Mouse (Mus musculus) neural tube, embryonic 14.5 days (tissue): ENCODE measurements around the gene Epop. TPM values are rescaled to one million over a fixed set of nuclear protein-coding genes. Genes with fewer than 3 reads are reported as not detected.

Experiments
- ATAC-seq: fragments of 200-750 bp; cut with Nextera tagmentation; 2 replicates; pipeline ENCODE4 v1.8.0; 2017; ENCODE audit warnings: low read depth, mild to moderate bottlenecking, moderate TSS enrichment, moderate library complexity
- H3K27ac ChIP-seq: fragments of 300-500 bp; sonication (generic); 2 replicates; pipeline ENCODE4 v1.5.1; 2014; ENCODE audit warnings: low read depth, mild to moderate bottlenecking, control low read depth, low read length, moderate library complexity, mixed read lengths
- H3K27me3 ChIP-seq: fragments of 300-500 bp; sonication (generic); 2 replicates; pipeline ENCODE4 v1.6.1; 2014; ENCODE audit warnings: low read length; ENCODE audit not compliant: control insufficient read depth, insufficient read depth
- H3K36me3 ChIP-seq: fragments of 300-500 bp; sonication (generic); 2 replicates; pipeline ENCODE4 v1.6.1; 2014; ENCODE audit warnings: low read length, mixed read lengths; ENCODE audit not compliant: control insufficient read depth, insufficient read depth
- H3K4me1 ChIP-seq: fragments of 300-500 bp; sonication (generic); 2 replicates; pipeline ENCODE4 v1.6.1; 2014; ENCODE audit warnings: low read length; ENCODE audit not compliant: control insufficient read depth, insufficient read depth
- H3K4me2 ChIP-seq: fragments of 300-500 bp; sonication (generic); 2 replicates; pipeline ENCODE4 v1.6.1; 2014; ENCODE audit warnings: mild to moderate bottlenecking, low read depth, low read length, control low read depth
- H3K4me3 ChIP-seq: fragments of 300-500 bp; sonication (generic); 2 replicates; pipeline ENCODE4 v1.5.1; 2014; ENCODE audit warnings: low read depth, low read length, control low read depth, mixed read lengths
- H3K9ac ChIP-seq: fragments of 300-500 bp; sonication (generic); replicated peaks from 2 replicates; pipeline ENCODE4 v1.6.1; 2014; ENCODE audit warnings: low read depth, mild to moderate bottlenecking, control low read depth, low read length, mixed read lengths
- H3K9me3 ChIP-seq: fragments of 300-500 bp; sonication (generic); 2 replicates; pipeline ENCODE4 v1.6.1; 2016; ENCODE audit warnings: low read length; ENCODE audit not compliant: control insufficient read depth
- WGBS: fragments of 180-500 bp; shearing (Covaris S2); extraction: QIAGEN DNeasy Blood & Tissue Kit; methylation state at CpG from one replicate; pipeline ENCODE4 v1.1.7; 2014; 5-methylcytosine and 5-hydroxymethylcytosine counted together
- polyA plus RNA-seq: library from polyadenylated mRNA; unstranded; fragments of >200 nt; fragmentation: Nextera tagmentation; extraction: Ambion mirVana; gene quantifications from 2 replicates; pipeline ENCODE4 v1.2.1, GENCODE M21; 2014

Epop gene
- polyA plus RNA-seq: 1.5 and 2.4 TPM in 2 replicates

DNA sequence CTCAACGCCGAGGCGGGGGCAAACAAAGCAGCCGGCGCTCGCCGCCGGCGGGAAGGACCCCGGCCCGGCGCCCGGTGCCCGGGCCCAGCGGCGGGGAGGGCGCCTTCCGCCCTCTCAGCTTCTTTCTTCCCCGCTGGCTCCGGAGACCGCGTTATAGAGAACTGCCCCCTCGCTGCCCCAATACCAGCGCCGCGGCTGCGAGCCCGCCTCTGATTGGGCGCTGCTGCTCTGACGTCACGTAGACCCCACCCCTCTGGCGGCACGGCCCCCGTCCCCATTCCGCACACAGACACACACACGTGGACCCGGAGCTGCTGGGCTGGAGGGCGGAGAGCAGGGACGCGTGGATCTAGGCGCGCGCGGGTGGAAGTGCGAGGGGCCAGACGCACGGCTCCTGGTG, at the start of gene Epop:
TSS of gene Epop (minus strand) at position 127 of the 400 bp plus-strand sequence.
- no peaks in the 10 kb centered on the region for H3K36me3 ChIP-seq
- peak; percentile 96 for ATAC-seq
- peak within 1 kb of the TSS; percentile 63 for H3K4me3 ChIP-seq
- H3K4me1 ChIP-seq: peaks cover 20% of the 10 kb centered on the region
- H3K4me2 ChIP-seq: peak within 1 kb of the TSS; percentile 75
- peaks cover 51% of the 10 kb centered on the region for H3K27me3 ChIP-seq
- no peak within 1 kb of the TSS for H3K27ac ChIP-seq
- no peaks in the 10 kb centered on the region for H3K9me3 ChIP-seq
- peak within 1 kb of the TSS; percentile 74 for H3K9ac ChIP-seq
- WGBS: under 1% methylated on average over 43 of the region's 47 CpGs

DNA sequence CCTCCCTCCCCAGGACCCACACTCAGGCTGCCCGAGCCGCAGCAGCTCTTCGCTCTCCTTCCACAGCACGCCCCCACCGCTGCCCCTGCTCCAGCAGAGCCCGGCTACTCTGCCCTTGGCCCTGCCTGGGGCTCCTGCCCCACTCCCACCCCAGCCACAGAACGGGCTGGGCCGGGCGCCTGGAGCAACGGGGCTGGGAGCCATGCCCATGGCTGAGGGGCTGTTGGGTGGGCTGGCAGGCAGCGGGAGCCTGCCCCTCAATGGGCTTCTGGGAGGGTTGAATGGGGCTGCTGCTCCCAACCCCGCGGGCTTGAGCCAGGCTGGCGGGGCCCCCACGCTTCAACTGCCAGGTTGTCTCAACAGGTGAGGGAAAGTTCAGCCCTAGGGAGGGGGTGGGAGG, 48.8 kb upstream of the Epop start:
- Histone ChIP-seq H3K36me3 (peaks cover 68% of the 10 kb centered on the region), H3K4me1 (0 out of 2 replicates have a peak, but pooled peaks cover 2% of the 10 kb centered on the region), H3K4me2 (no peak overlapping the region), H3K4me3 (no peak overlapping the region), H3K27me3 (no peaks in the 10 kb centered on the region), H3K9me3 (no peaks in the 10 kb centered on the region), H3K27ac (no peak overlapping the region; the same call in 1 of the 2 replicates), H3K9ac (no peak overlapping the region)
- no peak for ATAC-seq
- 80% methylated on average over 15 of the region's 15 CpGs for WGBS

DNA sequence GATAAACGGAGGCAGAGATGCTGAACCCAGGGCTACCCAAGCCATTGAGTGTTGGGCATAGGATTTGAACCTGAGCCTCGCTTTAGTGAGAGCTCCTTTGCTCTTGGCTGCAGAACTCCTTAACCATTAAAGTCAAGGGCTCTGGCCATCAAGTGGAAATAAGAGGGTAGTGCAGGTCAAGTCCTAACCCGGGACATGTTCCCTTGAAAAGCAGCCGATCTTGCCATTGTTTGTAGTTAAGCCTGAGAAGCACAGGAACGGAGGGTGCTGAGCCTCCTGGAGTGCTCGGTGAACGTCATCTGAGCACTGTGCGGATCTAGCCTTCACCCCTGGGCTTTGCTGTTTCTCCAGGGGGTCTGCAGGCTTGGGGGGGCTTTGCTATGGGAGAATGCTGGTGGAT, 48.3 kb upstream of the Epop start:
- ATAC-seq: no peak
- Histone ChIP-seq H3K36me3 (peaks cover 72% of the 10 kb centered on the region), H3K9ac (no peak overlapping the region), H3K27me3 (no peaks in the 10 kb centered on the region), H3K27ac (no peak overlapping the region), H3K9me3 (no peaks in the 10 kb centered on the region), H3K4me1 (0 out of 2 replicates have a peak, but pooled peaks cover 2% of the 10 kb centered on the region), H3K4me3 (no peak overlapping the region), H3K4me2 (no peak overlapping the region)
- 56% methylated on average over 8 of the region's 8 CpGs for WGBS

DNA sequence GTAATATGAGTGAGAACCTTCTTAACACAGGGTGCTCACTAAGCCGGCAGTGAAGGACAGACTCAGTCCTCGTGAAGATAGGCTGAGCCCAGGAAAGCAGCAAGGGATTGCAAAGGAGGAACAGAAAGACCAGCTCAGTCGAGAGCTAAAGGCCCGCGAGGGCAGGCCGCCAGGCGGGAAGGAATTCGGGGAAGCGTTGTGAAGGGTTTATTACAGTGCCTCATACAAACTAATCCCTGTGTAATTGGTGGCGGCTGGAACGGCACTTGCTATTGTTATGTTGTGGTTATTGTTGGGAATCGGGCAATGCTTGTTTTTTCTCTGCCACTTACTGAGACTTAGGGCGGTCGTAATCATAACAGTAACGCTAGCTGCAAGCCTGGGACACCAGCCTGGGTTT, 47.9 kb upstream of the Epop start:
- H3K27me3 ChIP-seq: no peaks in the 10 kb centered on the region
- H3K4me2 ChIP-seq: no peak overlapping the region
- 27% methylated on average over 15 of the region's 15 CpGs for WGBS
- no peak overlapping the region for H3K4me3 ChIP-seq
- H3K4me1 ChIP-seq: 0 out of 2 replicates have a peak, but pooled peaks cover 2% of the 10 kb centered on the region
- no peak overlapping the region for H3K9ac ChIP-seq
- ATAC-seq: no peak
- H3K9me3 ChIP-seq: no peaks in the 10 kb centered on the region
- no peak overlapping the region for H3K27ac ChIP-seq
- peaks cover 77% of the 10 kb centered on the region for H3K36me3 ChIP-seq

DNA sequence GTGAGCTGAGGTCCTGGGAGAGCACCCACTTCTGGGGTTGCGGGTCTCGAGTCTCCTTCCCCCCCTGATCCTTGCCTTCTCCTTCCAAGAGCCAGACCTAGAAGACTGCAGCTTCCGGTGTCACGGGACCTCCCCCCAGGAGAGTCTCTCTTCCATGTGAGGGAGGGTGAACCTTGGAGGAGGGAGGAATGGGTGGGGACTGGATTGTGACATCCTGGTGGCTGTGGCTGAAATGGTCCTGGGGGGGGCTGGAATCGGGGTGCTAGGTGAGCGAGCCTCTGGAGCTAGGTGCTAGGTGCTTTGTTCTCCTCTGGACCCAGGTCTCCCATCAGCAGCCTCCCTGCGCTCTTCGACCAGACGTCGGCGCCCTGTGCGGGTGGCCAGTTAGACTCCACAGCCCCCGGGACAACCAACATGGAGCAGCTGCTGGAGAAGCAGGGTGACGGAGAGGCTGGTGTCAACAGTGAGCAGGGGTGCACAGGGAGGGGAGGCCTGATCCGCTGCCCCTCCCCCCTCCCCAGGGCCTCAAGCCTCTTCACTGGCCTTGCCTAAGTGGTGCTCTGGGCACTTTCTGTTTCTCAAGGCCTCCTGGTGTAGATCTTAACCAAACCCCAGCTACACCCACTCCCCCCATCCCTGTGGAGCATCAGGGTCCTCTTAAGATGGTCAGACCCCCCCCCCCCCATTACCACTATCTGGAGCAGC, 46.7 kb upstream of the Epop start:
- Histone ChIP-seq H3K4me1 (0 out of 2 replicates have a peak, but pooled peaks cover 2% of the 10 kb centered on the region), H3K4me2 (no peak overlapping the region), H3K36me3 (peaks cover 76% of the 10 kb centered on the region), H3K27ac (no peak overlapping the region), H3K27me3 (no peaks in the 10 kb centered on the region), H3K9ac (no peak overlapping the region), H3K4me3 (no peak overlapping the region), H3K9me3 (no peaks in the 10 kb centered on the region)
- no peak for ATAC-seq
- WGBS: 80% methylated on average over 12 of the region's 15 CpGs

DNA sequence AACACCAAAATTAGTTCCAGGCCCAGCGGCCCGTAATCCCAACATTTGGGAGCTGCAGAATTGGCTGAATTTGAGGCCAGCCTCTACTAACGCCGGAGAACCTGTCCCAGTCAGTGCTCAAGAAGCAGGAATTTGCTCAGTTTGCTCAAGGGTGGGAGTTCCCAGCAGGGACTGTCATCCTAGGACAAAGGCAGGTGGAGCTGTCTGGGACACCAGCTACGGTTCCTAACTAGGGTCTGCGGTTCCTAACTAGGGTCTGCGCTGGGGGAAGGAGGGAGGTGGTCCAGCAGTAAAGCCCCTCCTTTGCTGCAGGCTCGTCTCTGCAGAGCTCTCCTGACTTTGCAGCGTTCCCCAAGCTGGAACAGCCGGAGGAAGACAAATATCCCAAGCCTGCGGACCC, 43.6 kb upstream of the Epop start:
- Histone ChIP-seq H3K27me3 (no peaks in the 10 kb centered on the region), H3K4me2 (no peak overlapping the region), H3K9me3 (no peaks in the 10 kb centered on the region), H3K4me1 (0 out of 2 replicates have a peak, but pooled peaks cover 2% of the 10 kb centered on the region), H3K4me3 (no peak overlapping the region), H3K27ac (no peak overlapping the region), H3K36me3 (peaks cover 73% of the 10 kb centered on the region), H3K9ac (no peak overlapping the region)
- no peak for ATAC-seq
- WGBS: 84% methylated on average over 11 of the region's 11 CpGs

DNA sequence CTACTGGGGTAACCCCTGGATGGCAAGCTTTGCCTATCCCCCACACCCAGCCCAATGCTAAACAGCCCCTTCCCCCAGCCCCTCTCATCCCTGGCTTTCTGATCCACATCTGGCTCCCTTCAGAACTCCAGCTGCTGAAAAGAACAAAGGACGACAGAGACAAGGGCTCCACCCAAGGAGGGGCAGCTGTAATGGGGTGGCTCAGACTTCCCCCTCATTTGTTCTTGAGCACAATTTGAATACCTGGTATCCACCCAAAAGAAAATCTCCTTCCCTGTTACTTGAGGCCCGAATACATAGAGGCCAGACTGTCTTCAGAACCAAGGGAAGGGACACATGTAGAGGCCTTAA, 41.6 kb upstream of the Epop start:
- 44% methylated on average over 2 of the region's 2 CpGs for WGBS

DNA sequence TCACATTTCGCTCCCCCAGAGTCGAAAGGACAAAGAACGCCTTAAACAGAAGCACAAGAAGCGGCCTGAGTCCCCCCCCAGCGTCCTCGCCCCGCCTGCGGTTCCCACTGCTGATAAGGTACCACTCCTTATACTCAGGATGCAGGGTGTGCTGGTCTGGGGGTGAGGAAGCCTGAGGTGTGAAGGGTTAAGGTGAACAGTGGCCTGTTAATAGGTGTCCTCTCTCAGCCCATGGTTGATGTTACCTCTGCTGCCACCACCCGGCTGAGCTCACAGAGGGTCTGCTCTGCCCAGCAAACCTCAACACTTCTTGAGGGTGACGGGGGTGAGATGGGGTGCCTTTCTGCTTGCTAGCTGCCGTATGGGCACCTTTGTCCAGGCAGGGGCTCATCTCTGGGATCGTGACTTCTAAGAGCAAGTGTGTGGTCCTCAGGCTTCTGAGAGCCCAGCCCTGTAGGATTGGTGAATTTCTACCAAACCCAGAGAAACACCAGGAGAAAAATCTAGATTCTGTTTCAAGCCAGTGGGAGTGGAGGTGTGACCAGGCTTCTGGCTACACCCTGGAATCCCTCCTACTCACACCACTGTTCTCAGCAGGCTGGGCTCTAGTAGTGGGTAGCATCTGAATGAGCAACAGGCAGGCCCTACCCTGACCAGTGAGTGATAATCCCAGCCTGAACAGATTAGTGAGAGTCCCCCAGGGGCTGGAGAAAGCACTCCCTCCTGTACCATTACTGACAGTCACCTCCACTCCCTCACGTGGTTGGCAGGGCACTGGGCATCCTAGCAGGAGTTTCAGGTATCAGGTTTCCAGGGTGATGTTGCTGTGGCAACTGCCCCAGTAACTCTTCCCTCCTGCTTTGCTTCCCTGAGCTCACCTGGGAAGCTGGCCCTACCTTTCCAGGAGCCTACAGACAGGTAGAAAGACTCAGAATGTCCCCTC, 41.0 kb upstream of the Epop start:
- Histone ChIP-seq H3K36me3 (peaks cover 59% of the 10 kb centered on the region), H3K4me2 (no peak overlapping the region), H3K4me3 (no peak overlapping the region), H3K4me1 (no peaks in the 10 kb centered on the region), H3K27ac (no peak overlapping the region), H3K9me3 (no peaks in the 10 kb centered on the region), H3K27me3 (no peaks in the 10 kb centered on the region), H3K9ac (no peak overlapping the region)
- ATAC-seq: no peak
- WGBS: 82% methylated on average over 13 of the region's 13 CpGs

More for the DNA sequence above, 41.6 kb upstream of the Epop start:
- Histone ChIP-seq H3K27me3 (no peaks in the 10 kb centered on the region), H3K27ac (no peak overlapping the region), H3K36me3 (peaks cover 61% of the 10 kb centered on the region), H3K4me1 (no peaks in the 10 kb centered on the region), H3K4me3 (no peak overlapping the region), H3K4me2 (no peak overlapping the region), H3K9ac (no peak overlapping the region), H3K9me3 (no peaks in the 10 kb centered on the region)
- ATAC-seq: no peak

DNA sequence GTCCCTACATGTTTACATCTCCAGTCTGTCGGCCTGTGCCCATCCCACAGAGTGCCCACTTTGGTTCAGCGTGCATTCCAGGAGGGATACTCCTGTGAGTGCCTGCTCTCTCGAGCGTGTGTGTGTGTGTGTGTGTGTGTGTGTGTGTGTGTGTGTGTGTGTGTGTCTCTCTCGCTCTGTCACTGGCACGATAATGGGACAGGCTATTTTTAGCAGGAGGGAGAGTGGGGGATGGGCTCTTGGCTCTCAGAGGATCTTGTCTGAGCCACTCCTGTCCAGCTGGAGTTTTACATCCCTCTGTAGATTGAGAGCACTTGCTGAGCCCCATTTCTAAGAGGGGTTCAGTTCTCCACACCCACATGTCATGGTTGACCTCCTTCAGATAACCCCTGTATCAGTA, 40.3 kb upstream of the Epop start:
- 45% methylated on average over 6 of the region's 6 CpGs for WGBS
- H3K9ac ChIP-seq: no peak overlapping the region

More for the DNA sequence above, 40.3 kb upstream of the Epop start:
- no peak for ATAC-seq
- H3K36me3 ChIP-seq: peaks cover 54% of the 10 kb centered on the region
- H3K9me3 ChIP-seq: no peaks in the 10 kb centered on the region
- no peaks in the 10 kb centered on the region for H3K27me3 ChIP-seq
- H3K4me1 ChIP-seq: peaks cover 2% of the 10 kb centered on the region; the same call in 1 of the 2 replicates
- H3K4me2 ChIP-seq: no peak overlapping the region
- no peak overlapping the region for H3K4me3 ChIP-seq
- no peak overlapping the region for H3K27ac ChIP-seq
